Mouse (Mus musculus) MEL (cell line): ENCODE data around the gene Gm42674. TPM values are rescaled to one million over a fixed set of nuclear protein-coding genes. Genes with fewer than 3 reads are reported as not detected.

Experiments used
- DNase-seq: peaks from one replicate; pipeline ENCODE4 v3.0.0; 2011; ENCODE audit warnings: low read depth, low spot score
- H3K27ac ChIP-seq: 2 replicates; pipeline ENCODE4 v1.5.1; 2012; ENCODE audit warnings: low read depth, mild to moderate bottlenecking, control low read depth, low read length, moderate library complexity; ENCODE audit not compliant: control insufficient read depth
- H3K27me3 ChIP-seq, 2 experiments: fragments of 150-350 bp in 1 of 2; sonication (generic) in 1 of 2; 2 replicates each; pipeline ENCODE4 v1.6.1; 2012; ENCODE audit warnings: low read length in 2 of 2, mild to moderate bottlenecking in 2 of 2, improper control_type of control experiment in 1 of 2, moderate library complexity in 1 of 2; ENCODE audit not compliant: insufficient read depth in 2 of 2, control insufficient read depth in 1 of 2
- H3K36me3 ChIP-seq, 2 experiments: 2 replicates each; pipeline ENCODE4 v1.6.1; 2012 to 2014; ENCODE audit warnings: low read length in 2 of 2, improper control_type of control experiment in 1 of 2, inconsistent platforms in 1 of 2, mild to moderate bottlenecking in 1 of 2; ENCODE audit not compliant: insufficient read depth in 2 of 2, control insufficient read depth in 1 of 2
- H3K4me1 ChIP-seq, 2 experiments: fragments of 150-350 bp in 1 of 2; sonication (generic) in 1 of 2; 2 replicates each; pipeline ENCODE4 v1.6.1; 2012; ENCODE audit warnings: low read length in 2 of 2, improper control_type of control experiment in 1 of 2, mild to moderate bottlenecking in 1 of 2; ENCODE audit not compliant: insufficient read depth in 2 of 2, control insufficient read depth in 1 of 2
- H3K4me3 ChIP-seq, 2 experiments: fragments of 150-350 bp in 1 of 2; sonication (generic) in 1 of 2; 2 replicates each; pipeline ENCODE4 v1.5.1; 2012; ENCODE audit warnings: low read depth in 2 of 2, low read length in 2 of 2, mild to moderate bottlenecking in 2 of 2, moderate library complexity in 2 of 2, control low read depth in 1 of 2, improper control_type of control experiment in 1 of 2; ENCODE audit not compliant: control insufficient read depth in 1 of 2, insufficient read depth in 1 of 2
- H3K79me2 ChIP-seq: 2 replicates; pipeline ENCODE4 v1.6.1; 2012; ENCODE audit warnings: mild to moderate bottlenecking, low read length, moderate library complexity; ENCODE audit not compliant: control insufficient read depth, poor library complexity, insufficient read depth
- H3K9ac ChIP-seq: 2 replicates; pipeline ENCODE4 v1.6.1; 2012; ENCODE audit warnings: low read depth, mild to moderate bottlenecking, control low read depth, low read length, moderate library complexity; ENCODE audit not compliant: control insufficient read depth, poor library complexity, severe bottlenecking
- H3K9me3 ChIP-seq: fragments of 150-350 bp; sonication (generic); replicated peaks from 2 replicates; pipeline ENCODE4 v1.6.1; 2012; ENCODE audit warnings: mild to moderate bottlenecking, low read length, improper control_type of control experiment, moderate library complexity; ENCODE audit not compliant: insufficient read depth
- BHLHE40 ChIP-seq: IDR thresholded peaks from 2 replicates; pipeline ENCODE4 v1.6.1; 2012; ENCODE audit warnings: low read depth, mild to moderate bottlenecking, inconsistent platforms, low read length, improper control_type of control experiment, borderline replicate concordance
- CHD1 ChIP-seq: IDR thresholded peaks from 2 replicates; pipeline ENCODE4 v1.6.1; 2012; ENCODE audit warnings: low read depth, mild to moderate bottlenecking, inconsistent platforms, low read length, improper control_type of control experiment
- CTCF ChIP-seq, 3 experiments: IDR thresholded peaks in 2 of 3; conservative IDR thresholded peaks in 1 of 3; 2 replicates each; pipeline ENCODE4 v1.5.1; 2011 to 2012; ENCODE audit warnings: low read length in 3 of 3, low read depth in 2 of 3, mild to moderate bottlenecking in 2 of 3, improper control_type of control experiment in 1 of 3, inconsistent platforms in 1 of 3, mixed read lengths in 1 of 3, moderate library complexity in 1 of 3; ENCODE audit not compliant: control insufficient read depth in 1 of 3, insufficient read depth in 1 of 3, poor library complexity in 1 of 3, severe bottlenecking in 1 of 3
- EP300 ChIP-seq, 2 experiments: IDR thresholded peaks; 2 replicates each; pipeline ENCODE4 v1.6.1; 2011; ENCODE audit warnings: improper control_type of control experiment in 2 of 2, low read length in 2 of 2, low read depth in 1 of 2, mild to moderate bottlenecking in 1 of 2
- HCFC1 ChIP-seq: IDR thresholded peaks from 2 replicates; pipeline ENCODE4 v1.6.1; 2012; ENCODE audit warnings: low read depth, mild to moderate bottlenecking, inconsistent platforms, low read length, improper control_type of control experiment, moderate library complexity
- KAT2A ChIP-seq: conservative IDR thresholded peaks from 2 replicates; pipeline ENCODE4 v1.6.1; 2012; ENCODE audit warnings: low read depth, low read length, improper control_type of control experiment, inconsistent platforms
- MAFK ChIP-seq: IDR thresholded peaks from 2 replicates; pipeline ENCODE4 v1.6.1; 2011; ENCODE audit warnings: low read depth, mild to moderate bottlenecking, low read length, improper control_type of control experiment, borderline replicate concordance
- MAX ChIP-seq: IDR thresholded peaks from 2 replicates; pipeline ENCODE4 v1.6.1; 2011; ENCODE audit warnings: low read length, improper control_type of control experiment
- MYB ChIP-seq: IDR thresholded peaks from 2 replicates; pipeline ENCODE4 v1.6.1; 2011; ENCODE audit warnings: mild to moderate bottlenecking, low read depth, low read length, improper control_type of control experiment
- MYC ChIP-seq: IDR thresholded peaks from 2 replicates; pipeline ENCODE4 v1.6.1; 2011; ENCODE audit warnings: low read depth, mild to moderate bottlenecking, low read length, improper control_type of control experiment, moderate library complexity
- NELFE ChIP-seq: IDR thresholded peaks from 2 replicates; pipeline ENCODE4 v1.6.1; 2011; ENCODE audit warnings: low read depth, low read length, improper control_type of control experiment
- NRF1 ChIP-seq: IDR thresholded peaks from 2 replicates; pipeline ENCODE4 v1.6.1; 2014; ENCODE audit warnings: low read depth, mild to moderate bottlenecking, inconsistent platforms, low read length, improper control_type of control experiment, moderate library complexity; ENCODE audit not compliant: poor library complexity, insufficient read depth, severe bottlenecking
- POLR2A ChIP-seq, 2 experiments: IDR thresholded peaks; 2 replicates each; pipeline ENCODE4 v1.6.1; 2011 to 2012; ENCODE audit warnings: low read length in 2 of 2, mild to moderate bottlenecking in 2 of 2, control low read depth in 1 of 2, improper control_type of control experiment in 1 of 2, low read depth in 1 of 2, moderate library complexity in 1 of 2; ENCODE audit not compliant: control insufficient read depth in 1 of 2, insufficient read depth in 1 of 2, poor library complexity in 1 of 2
- POLR2AphosphoS2 ChIP-seq: IDR thresholded peaks from 2 replicates; pipeline ENCODE4 v1.6.1; 2011; ENCODE audit warnings: low read length, improper control_type of control experiment
- RAD21 ChIP-seq: IDR thresholded peaks from 2 replicates; pipeline ENCODE4 v1.6.1; 2011; ENCODE audit warnings: mild to moderate bottlenecking, low read depth, low read length, improper control_type of control experiment
- SMC3 ChIP-seq: IDR thresholded peaks from 2 replicates; pipeline ENCODE4 v1.6.1; 2011; ENCODE audit warnings: low read depth, low read length, improper control_type of control experiment
- TBP ChIP-seq: IDR thresholded peaks from 2 replicates; pipeline ENCODE4 v1.8.0; 2011; ENCODE audit warnings: low read depth, low read length, improper control_type of control experiment
- USF1 ChIP-seq: IDR thresholded peaks from 2 replicates; pipeline ENCODE4 v1.6.1; 2014; ENCODE audit warnings: low read depth, mild to moderate bottlenecking, inconsistent platforms, low read length, improper control_type of control experiment, moderate library complexity
- ZKSCAN1 ChIP-seq: IDR thresholded peaks from 2 replicates; pipeline ENCODE4 v1.6.1; 2012; ENCODE audit warnings: low read depth, mild to moderate bottlenecking, inconsistent platforms, low read length, improper control_type of control experiment, moderate library complexity
- ZNF384 ChIP-seq: IDR thresholded peaks from 2 replicates; pipeline ENCODE4 v1.6.1; 2012; ENCODE audit warnings: low read depth, mild to moderate bottlenecking, inconsistent platforms, low read length, improper control_type of control experiment
- polyA plus RNA-seq, 2 experiments: library from polyadenylated mRNA; stranded (reverse) in 1 of 2; unstranded in 1 of 2; fragments of >175 nt in 1 of 2; fragments of >200 nt in 1 of 2; gene quantifications; 2 replicates each; pipeline versions ENCODE4 v1.2.1 to v1.2.4; 2012; ENCODE audit warnings: low replicate concordance in 2 of 2, low read depth in 1 of 2; ENCODE audit not compliant: insufficient read length in 2 of 2, insufficient read depth in 1 of 2, missing spikeins in 1 of 2
- total RNA-seq: library from RNA; depleted of rRNA; stranded (reverse); fragments of 300-350 nt; gene quantifications from 2 replicates; pipeline ENCODE4 v1.2.3, GENCODE M21; 2012

Gene Gm42674
- total and polyA plus RNA-seq, 3 experiments = not detected

DNA sequence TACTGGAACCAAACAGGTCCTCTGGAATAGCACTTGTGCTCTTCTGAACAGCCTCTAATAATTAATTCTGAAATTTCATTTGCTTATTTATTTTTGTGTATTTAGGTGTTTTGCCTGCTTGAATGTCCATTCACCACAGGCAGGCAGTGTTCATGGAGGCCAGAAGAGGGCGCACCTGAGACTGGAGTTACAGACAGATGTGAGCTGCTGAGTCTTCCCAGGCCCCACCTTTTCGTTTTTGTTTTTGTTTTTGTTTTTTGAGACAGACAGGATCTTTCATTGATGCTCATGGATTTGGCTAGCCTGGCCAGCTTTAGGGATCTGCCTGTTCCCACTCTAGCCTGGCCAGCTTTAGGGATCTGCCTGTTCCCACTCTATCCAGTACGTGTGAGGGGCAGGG is 42.5 kb downstream of the Gm42674 start:
- TF ChIP-seq BHLHE40 (no peak), MAFK (no peak), CHD1 (no peak), MYB (no peak), SMC3 (peak; percentile 51), KAT2A (no peak), CTCF (IDR thresholded peaks at IDR 0.05 in 2 of 3, conservative IDR thresholded peaks at IDR 0.05 in 1 of 3; ENCODE audit: control insufficient read depth in 1 of 3, insufficient read depth in 1 of 3, low read depth in 2 of 3, low read length in 3 of 3, poor library complexity in 1 of 3, severe bottlenecking in 1 of 3) (peak; percentile 51 to 64 (median 61)), MAX (no peak), POLR2A (IDR thresholded peaks at IDR 0.05; ENCODE audit: control insufficient read depth in 1 of 2, insufficient read depth in 1 of 2, low read depth in 1 of 2, low read length in 2 of 2, poor library complexity in 1 of 2) (no peak), TBP (no peak), NRF1 (no peak), POLR2AphosphoS2 (no peak), ZNF384 (no peak), RAD21 (peak; percentile 14)
- TF ChIP-seq, all 39 proteins: peak for 3
- H3K9me3 ChIP-seq = no peaks in the 10 kb centered on the region
- no peak overlapping the region for H3K9ac ChIP-seq
- H3K79me2 ChIP-seq = no peaks in the 10 kb centered on the region
- no peak overlapping the region for H3K4me3 ChIP-seq
- H3K27ac ChIP-seq = no peak overlapping the region
- H3K36me3 ChIP-seq = no peaks in the 10 kb centered on the region
- DNase-seq = peak; percentile 77
- H3K27me3 ChIP-seq = no peaks in the 10 kb centered on the region; a peak in 2 of 4 replicates
- no peaks in the 10 kb centered on the region for H3K4me1 ChIP-seq

DNA sequence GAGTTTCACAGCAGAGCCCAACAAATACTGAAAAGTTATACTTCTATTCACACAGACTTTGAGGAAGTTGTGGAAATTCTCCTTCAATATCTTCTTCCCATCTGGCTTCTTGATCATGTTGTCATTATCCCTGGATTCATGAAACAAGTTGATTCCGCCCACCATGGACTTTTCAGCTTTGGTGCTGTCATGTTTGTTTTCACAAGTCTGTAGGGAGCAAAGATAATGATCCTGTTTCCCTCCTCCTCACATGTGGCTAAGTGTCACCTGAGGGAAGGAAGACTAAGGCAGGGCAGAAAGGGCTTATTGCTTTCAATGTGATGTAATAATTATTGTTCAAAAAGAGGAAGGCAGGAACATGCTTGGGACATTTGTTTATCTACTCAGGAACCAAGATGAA is 45.6 kb downstream of the Gm42674 start:
- Histone ChIP-seq H3K36me3 (no peaks in the 10 kb centered on the region), H3K4me3 (no peak overlapping the region), H3K9ac (no peak overlapping the region), H3K27me3 (peaks cover 0 to 3% of the 10 kb centered on the region in 2 experiments; a peak in 2 of 4 replicates), H3K4me1 (no peaks in the 10 kb centered on the region), H3K9me3 (no peaks in the 10 kb centered on the region), H3K27ac (no peak overlapping the region), H3K79me2 (no peaks in the 10 kb centered on the region)
- TF ChIP-seq NELFE (no peak), MYC (no peak), MAFK (no peak), TBP (no peak), USF1 (no peak), ZKSCAN1 (no peak), EP300 (IDR thresholded peaks at IDR 0.05; ENCODE audit: low read depth in 1 of 2, low read length in 2 of 2) (no peak), BHLHE40 (no peak), HCFC1 (no peak)
- DNase-seq = no peak
